Mouse (Mus musculus): ENCODE results near the gene Cul4a. TPM values are rescaled to one million over a fixed set of nuclear protein-coding genes. Genes with fewer than 3 reads are reported as not detected.
A peak's percentile ranks its signal among the peaks of the same experiment; 100 is the strongest.
"Not testable (repeated sequence)": the region's sequence is repeated elsewhere in the genome, so short reads cannot be mapped to it uniquely, and the experiment has no call there.

Gene Cul4a
- polyA plus RNA-seq, 1 experiment, result 61.3 TPM

DNA sequence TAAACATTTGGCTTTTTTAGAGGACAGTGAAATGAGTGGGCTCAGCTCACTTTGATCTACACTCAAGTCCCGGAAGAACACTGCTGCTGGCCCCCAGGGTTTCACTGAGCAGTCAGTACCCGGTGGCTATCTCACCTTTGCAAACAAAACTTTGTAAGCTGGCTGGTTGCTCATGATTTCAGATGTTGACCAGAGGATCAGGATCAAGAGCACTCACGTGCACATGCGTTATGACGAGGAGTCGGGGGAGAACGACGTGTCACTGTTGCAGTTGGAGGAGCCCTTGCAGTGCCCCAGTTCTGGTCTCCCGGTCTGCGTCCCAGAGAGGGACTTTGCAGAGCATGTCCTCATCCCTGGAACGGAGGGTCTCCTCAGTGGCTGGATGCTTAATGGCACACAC, 32.2 kb upstream of the Cul4a start:
- H3K36me3 ChIP-seq (ENCODE audit: control insufficient read depth, insufficient read depth), result peaks cover 9% of the 10 kb centered on the region
- TF ChIP-seq USF1 (IDR thresholded peaks at IDR 0.05; ENCODE audit: low read depth), result no peak
- no peak for TF ChIP-seq MYOG (IDR thresholded peaks at IDR 0.05; ENCODE audit: control insufficient read depth in 1 of 3, insufficient read depth in 1 of 3, insufficient read length in 2 of 3, low read depth in 2 of 3)
- no peak for TF ChIP-seq POLR2AphosphoS2 (IDR thresholded peaks at IDR 0.05; ENCODE audit: insufficient read length, low read depth)
- TF ChIP-seq MYOD1 (IDR thresholded peaks at IDR 0.05; ENCODE audit: control insufficient read depth in 1 of 3, insufficient read length in 2 of 3, low read depth in 2 of 3), result no peak
- no peak for TF ChIP-seq POLR2A (IDR thresholded peaks at IDR 0.05; ENCODE audit: insufficient read length, low read depth)
- TF ChIP-seq E2F4 (IDR thresholded peaks at IDR 0.05; ENCODE audit: insufficient read depth), result no peak
- TF ChIP-seq SRF (IDR thresholded peaks at IDR 0.05; ENCODE audit: control insufficient read depth, insufficient read length, low read depth), result no peak
- no peak for TF ChIP-seq CEBPB (IDR thresholded peaks at IDR 0.05; ENCODE audit: insufficient read depth, poor library complexity, severe bottlenecking)
- TF ChIP-seq REST (IDR thresholded peaks at IDR 0.05; ENCODE audit: insufficient read depth, insufficient read length), result no peak
- no peak for TF ChIP-seq MAX (IDR thresholded peaks at IDR 0.05; ENCODE audit: low read depth)
- no peak for TF ChIP-seq TCF12 (IDR thresholded peaks at IDR 0.05; ENCODE audit: insufficient read depth, poor library complexity, severe bottlenecking)
- no peak for TF ChIP-seq TCF3 (IDR thresholded peaks at IDR 0.05; ENCODE audit: insufficient read length, low read depth)
- H3ac ChIP-seq (ENCODE audit: control insufficient read depth, insufficient read length), result no peak overlapping the region
- no peak overlapping the region for H3K4me3 ChIP-seq
- no peaks in the 10 kb centered on the region for H3K27me3 ChIP-seq (ENCODE audit: control insufficient read depth, insufficient read depth, insufficient read length)
- H3K4me2 ChIP-seq (ENCODE audit: low read depth), result no peak overlapping the region
- H3K79me2 ChIP-seq (ENCODE audit: control insufficient read depth, insufficient read depth), result no peaks in the 10 kb centered on the region

DNA sequence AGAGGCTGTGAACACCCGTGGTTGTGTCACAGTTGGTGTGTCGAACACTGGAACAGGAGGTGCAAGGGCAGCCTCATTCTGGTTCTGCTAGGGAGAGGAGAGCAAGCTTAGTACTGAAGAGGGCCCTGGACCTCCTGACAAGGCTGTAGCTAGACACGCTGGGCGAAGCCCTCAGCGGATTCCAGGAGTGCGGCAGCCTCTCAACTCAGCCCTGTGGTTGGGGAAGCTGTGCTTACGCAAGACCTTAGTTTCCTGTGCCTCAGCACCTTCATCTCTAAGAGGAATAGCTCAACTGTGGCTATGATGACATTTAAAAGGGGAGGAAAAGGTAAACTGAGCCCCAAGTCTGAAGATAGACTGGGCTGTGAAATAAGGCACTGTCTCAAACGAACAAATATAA, 30.4 kb upstream of the Cul4a start:
- no peak for TF ChIP-seq POLR2AphosphoS2 (IDR thresholded peaks at IDR 0.05; ENCODE audit: insufficient read length, low read depth)
- no peak for TF ChIP-seq MAX (IDR thresholded peaks at IDR 0.05; ENCODE audit: low read depth)
- TF ChIP-seq E2F4 (IDR thresholded peaks at IDR 0.05; ENCODE audit: insufficient read depth), result no peak
- TF ChIP-seq MYOD1 (IDR thresholded peaks at IDR 0.05; ENCODE audit: control insufficient read depth in 1 of 3, insufficient read length in 2 of 3, low read depth in 2 of 3), result no peak
- TF ChIP-seq TCF3 (IDR thresholded peaks at IDR 0.05; ENCODE audit: insufficient read length, low read depth), result no peak
- TF ChIP-seq CEBPB (IDR thresholded peaks at IDR 0.05; ENCODE audit: insufficient read depth, poor library complexity, severe bottlenecking), result no peak
- TF ChIP-seq USF1 (IDR thresholded peaks at IDR 0.05; ENCODE audit: low read depth), result no peak
- no peak for TF ChIP-seq MYOG (IDR thresholded peaks at IDR 0.05; ENCODE audit: control insufficient read depth in 1 of 3, insufficient read depth in 1 of 3, insufficient read length in 2 of 3, low read depth in 2 of 3)
- no peak for TF ChIP-seq SRF (IDR thresholded peaks at IDR 0.05; ENCODE audit: control insufficient read depth, insufficient read length, low read depth)
- TF ChIP-seq POLR2A (IDR thresholded peaks at IDR 0.05; ENCODE audit: insufficient read length, low read depth), result no peak
- H3K79me2 ChIP-seq (ENCODE audit: control insufficient read depth, insufficient read depth), result no peaks in the 10 kb centered on the region
- H3K4me3 ChIP-seq, result no peak overlapping the region
- no peak overlapping the region for H3K4me2 ChIP-seq (ENCODE audit: low read depth)
- no peaks in the 10 kb centered on the region for H3K27me3 ChIP-seq (ENCODE audit: control insufficient read depth, insufficient read depth, insufficient read length)
- peaks cover 14% of the 10 kb centered on the region for H3K36me3 ChIP-seq (ENCODE audit: control insufficient read depth, insufficient read depth)
- H3ac ChIP-seq (ENCODE audit: control insufficient read depth, insufficient read length), result no peak overlapping the region

DNA sequence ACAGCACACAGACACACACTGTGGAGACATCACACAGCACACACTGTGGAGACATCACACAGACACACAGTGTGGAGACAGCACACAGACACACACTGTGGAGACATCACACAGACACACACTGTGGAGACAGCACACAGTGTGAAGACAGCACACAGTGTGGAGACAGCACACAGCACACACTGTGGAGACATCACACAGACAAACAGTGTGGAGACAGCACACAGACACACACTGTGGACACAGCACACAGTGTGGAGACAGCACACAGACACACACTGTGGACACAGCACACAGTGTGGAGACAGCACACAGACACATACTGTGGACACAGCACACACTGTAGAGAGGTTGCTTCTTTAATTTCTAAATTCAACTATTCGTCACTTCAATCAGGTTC, 29.8 kb upstream of the Cul4a start:
- H3K27me3 ChIP-seq (ENCODE audit: control insufficient read depth, insufficient read depth, insufficient read length); H3K79me2 ChIP-seq (ENCODE audit: control insufficient read depth, insufficient read depth); H3K4me2 ChIP-seq (ENCODE audit: low read depth); H3K4me3 ChIP-seq; H3ac ChIP-seq (ENCODE audit: control insufficient read depth, insufficient read length): not testable (repeated sequence)
- peaks cover 14% of the 10 kb centered on the region for H3K36me3 ChIP-seq (ENCODE audit: control insufficient read depth, insufficient read depth)

DNA sequence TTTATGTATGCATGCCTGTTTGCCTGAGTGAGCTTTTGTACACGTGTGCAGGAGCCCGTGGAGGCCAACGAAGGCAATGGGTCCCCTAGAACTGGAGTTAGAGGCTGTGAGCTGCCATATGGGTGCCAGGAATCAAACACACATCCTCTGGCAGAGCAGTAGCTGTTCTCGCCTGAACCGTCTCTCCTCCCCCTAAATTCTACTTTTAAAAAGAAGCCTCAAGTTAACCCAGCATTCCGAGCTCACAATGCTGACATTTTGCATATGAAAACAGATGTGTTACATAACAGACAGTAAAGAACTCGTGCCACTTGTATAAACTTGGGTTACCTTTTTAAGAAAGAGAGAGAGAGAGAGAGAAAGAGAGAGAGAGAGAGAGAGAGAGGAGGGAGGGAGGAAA, 27.9 kb upstream of the Cul4a start:
- TF ChIP-seq POLR2A (IDR thresholded peaks at IDR 0.05; ENCODE audit: insufficient read length, low read depth), result no peak
- TF ChIP-seq MAX (IDR thresholded peaks at IDR 0.05; ENCODE audit: low read depth), result no peak
- no peak for TF ChIP-seq TCF12 (IDR thresholded peaks at IDR 0.05; ENCODE audit: insufficient read depth, poor library complexity, severe bottlenecking)
- TF ChIP-seq SRF (IDR thresholded peaks at IDR 0.05; ENCODE audit: control insufficient read depth, insufficient read length, low read depth), result no peak
- TF ChIP-seq POLR2AphosphoS2 (IDR thresholded peaks at IDR 0.05; ENCODE audit: insufficient read length, low read depth), result no peak
- TF ChIP-seq MYOG (IDR thresholded peaks at IDR 0.05; ENCODE audit: control insufficient read depth in 1 of 3, insufficient read depth in 1 of 3, insufficient read length in 2 of 3, low read depth in 2 of 3), result no peak
- TF ChIP-seq E2F4 (IDR thresholded peaks at IDR 0.05; ENCODE audit: insufficient read depth), result no peak
- Histone ChIP-seq H3ac (ENCODE audit: control insufficient read depth, insufficient read length) (no peak overlapping the region), H3K27me3 (ENCODE audit: control insufficient read depth, insufficient read depth, insufficient read length) (no peaks in the 10 kb centered on the region), H3K79me2 (ENCODE audit: control insufficient read depth, insufficient read depth) (no peaks in the 10 kb centered on the region), H3K36me3 (ENCODE audit: control insufficient read depth, insufficient read depth) (peaks cover 20% of the 10 kb centered on the region), H3K4me2 (ENCODE audit: low read depth) (no peak overlapping the region), H3K4me3 (no peak overlapping the region)

DNA sequence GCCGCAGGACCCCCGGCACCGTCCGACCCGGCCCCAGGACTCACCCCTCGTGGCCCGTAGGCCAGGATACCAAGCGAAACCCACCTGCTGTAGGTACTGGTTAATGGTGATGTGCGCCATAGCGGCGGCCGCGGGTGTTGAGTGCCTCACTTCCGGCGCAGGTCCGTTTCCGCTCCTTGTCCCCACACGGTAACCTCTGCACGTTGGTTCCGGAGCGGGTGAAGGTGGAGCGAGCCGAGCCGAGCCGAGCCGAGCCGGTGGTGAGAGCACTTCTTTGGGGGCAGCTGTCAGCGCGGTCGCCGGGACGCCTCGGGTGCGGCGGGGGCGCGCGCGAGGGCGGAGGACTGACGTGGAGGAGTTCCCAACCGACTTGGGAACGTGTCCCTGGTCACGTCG, 732 bp upstream of the Cul4a start:
- Histone ChIP-seq H3ac (ENCODE audit: control insufficient read depth, insufficient read length) (peak overlapping the region; percentile 72), H3K4me2 (ENCODE audit: low read depth) (peak overlapping the region; percentile 99), H3K79me2 (ENCODE audit: control insufficient read depth, insufficient read depth) (peaks cover 68% of the 10 kb centered on the region), H3K4me3 (peak overlapping the region; percentile 86), H3K36me3 (ENCODE audit: control insufficient read depth, insufficient read depth) (no peaks in the 10 kb centered on the region), H3K27me3 (ENCODE audit: control insufficient read depth, insufficient read depth, insufficient read length) (no peaks in the 10 kb centered on the region)
- TF ChIP-seq MYOD1 (IDR thresholded peaks at IDR 0.05; ENCODE audit: control insufficient read depth in 1 of 3, insufficient read length in 2 of 3, low read depth in 2 of 3), result peak in 2 of 3 experiments; percentile 40 to 65
- no peak for TF ChIP-seq TCF3 (IDR thresholded peaks at IDR 0.05; ENCODE audit: insufficient read length, low read depth)
- TF ChIP-seq MYOG (IDR thresholded peaks at IDR 0.05; ENCODE audit: control insufficient read depth in 1 of 3, insufficient read depth in 1 of 3, insufficient read length in 2 of 3, low read depth in 2 of 3), result peak in 2 of 3 experiments; percentile 81 to 88
- peak; percentile 57 for TF ChIP-seq SRF (IDR thresholded peaks at IDR 0.05; ENCODE audit: control insufficient read depth, insufficient read length, low read depth)
- TF ChIP-seq TCF12 (IDR thresholded peaks at IDR 0.05; ENCODE audit: insufficient read depth, poor library complexity, severe bottlenecking), result no peak
- no peak for TF ChIP-seq USF1 (IDR thresholded peaks at IDR 0.05; ENCODE audit: low read depth)
- no peak for TF ChIP-seq CEBPB (IDR thresholded peaks at IDR 0.05; ENCODE audit: insufficient read depth, poor library complexity, severe bottlenecking)
- no peak for TF ChIP-seq E2F4 (IDR thresholded peaks at IDR 0.05; ENCODE audit: insufficient read depth)
- TF ChIP-seq POLR2AphosphoS2 (IDR thresholded peaks at IDR 0.05; ENCODE audit: insufficient read length, low read depth), result peak; percentile 64
- peak; percentile 71 for TF ChIP-seq POLR2A (IDR thresholded peaks at IDR 0.05; ENCODE audit: insufficient read length, low read depth)
- no peak for TF ChIP-seq MAX (IDR thresholded peaks at IDR 0.05; ENCODE audit: low read depth)
- peak; percentile 5 for TF ChIP-seq REST (IDR thresholded peaks at IDR 0.05; ENCODE audit: insufficient read depth, insufficient read length)
